Mouse (Mus musculus): Measurements from ENCODE around the gene Mfn1.

DNA sequence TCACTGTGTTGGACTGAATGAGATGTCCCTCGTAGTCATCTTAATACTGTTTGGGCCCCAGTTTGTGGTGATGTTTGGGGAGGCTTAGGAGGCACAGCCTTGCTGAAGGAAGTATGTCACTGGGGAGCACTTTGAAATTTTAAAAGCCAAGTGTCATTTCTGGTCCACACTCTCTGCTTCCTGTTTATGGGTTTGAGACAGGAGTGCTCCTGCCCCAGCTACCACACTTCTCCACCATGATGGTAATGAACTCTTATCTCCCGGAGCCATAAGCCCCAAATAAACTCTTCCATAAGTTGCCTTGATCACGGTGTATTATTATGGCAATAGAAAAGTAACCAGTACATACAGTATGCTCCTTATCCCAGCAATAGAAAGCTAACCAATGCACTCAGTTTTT, 92.8 kb downstream of the Mfn1 start:
- no peak for TF ChIP-seq POLR2A (IDR thresholded peaks at IDR 0.05; ENCODE audit: low read depth, low read length)
- no peak for TF ChIP-seq CTCF (conservative IDR thresholded peaks at IDR 0.05; ENCODE audit: insufficient read depth, insufficient read length, low read depth, low read length)

All from kidney, adult 2 months (tissue).